In the genomic region with DNA sequence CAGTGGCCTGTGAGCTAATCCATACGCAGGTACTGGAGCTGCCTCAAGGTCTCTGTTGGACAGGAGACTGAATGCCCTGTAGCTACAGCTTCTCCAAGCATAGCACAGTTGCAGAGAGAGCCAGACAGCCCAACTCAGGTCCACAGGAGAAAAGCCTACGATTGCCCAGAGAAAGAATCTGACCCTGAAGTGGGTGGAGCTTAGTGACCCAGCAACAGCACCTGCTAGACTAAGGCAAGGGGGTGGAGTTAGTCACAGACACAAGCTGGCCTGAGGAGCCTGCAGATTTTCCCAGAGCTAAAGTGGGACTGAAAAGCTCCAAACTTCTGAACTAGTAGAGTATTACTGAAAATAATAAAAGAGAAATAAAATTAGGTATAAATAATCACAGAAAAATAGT, we compare ENCODE assay signal across 27 mouse cellular contexts. TPM values are rescaled to one million over a fixed set of nuclear protein-coding genes. Genes with fewer than 3 reads are reported as not detected.
DNase-seq lines count a peak whose midpoint lies in the region; ATAC-seq and TF ChIP-seq lines count a peak whose summit lies in the region.
"Had no signal": no experiment of that assay in that cellular context is flagged by ENCODE, and none has a peak within 500 bp of the region (broad histone marks: within the 10 kb centered on the region; RNA-seq: fewer than 3 reads in every experiment).

No protein-coding gene starts in this region.

- peak; percentile 32 for DNase-seq in kidney, adult 2 months
- no peak for DNase-seq in kidney, adult 11 months
- DNase-seq in ES-CJ7 (ENCODE audit: low read depth, low spot score), result peak; percentile 27
- DNase-seq in adrenal gland, postnatal 25 days, result no peak
- DNase-seq: adrenal gland, adult 8-10 months; adrenal gland, postnatal 36 days; cerebellum, adult 18-20 months; cerebellum, adult 9-10 months; cerebellum, postnatal 14 days; forebrain, postnatal 0 days; gastrocnemius, adult 2 months; gastrocnemius, postnatal 14 days; heart, adult 11 months had no signal

- H3K9ac ChIP-seq in ES-Bruce4 (ENCODE audit: low read depth, poor library complexity, severe bottlenecking), result no peak overlapping the region
- no peak overlapping the region for H3K9ac ChIP-seq in hindbrain, embryonic 12.5 days
- H3K9ac ChIP-seq: embryonic facial prominence, embryonic 13.5 days; forebrain, postnatal 0 days; hindbrain, embryonic 13.5 days had no signal

- no peaks in the 10 kb centered on the region for H3K4me1 ChIP-seq in kidney, adult 2 months (ENCODE audit: control insufficient read depth, insufficient read depth, low read length)
- H3K4me1 ChIP-seq in ES-Bruce4 (ENCODE audit: control insufficient read depth, insufficient read depth, low read length), result no peaks in the 10 kb centered on the region
- H3K4me1 ChIP-seq in hindbrain, embryonic 12.5 days, result no peaks in the 10 kb centered on the region
- H3K4me1 ChIP-seq: embryonic facial prominence, embryonic 10.5 days; hindbrain, embryonic 13.5 days had no signal

- no peak for ATAC-seq in hindbrain, embryonic 12.5 days (ENCODE audit: low FRiP score)
- ATAC-seq: activated CD4-positive, CD25-positive, alpha-beta regulatory T cell, adult 4 months; CD4-positive, CD25-positive, alpha-beta regulatory T cell, adult 4 months; forebrain, embryonic 14.5 days; forebrain, postnatal 0 days; hindbrain, embryonic 16.5 days; intestine, embryonic 16.5 days; Patski had no signal

- no peaks in the 10 kb centered on the region for H3K9me3 ChIP-seq in ES-Bruce4 (replicated peaks; ENCODE audit: control insufficient read depth, insufficient read depth, low read length, poor library complexity, severe bottlenecking)
- H3K9me3 ChIP-seq in hindbrain, embryonic 12.5 days (replicated peaks), result 0 out of 2 replicates have a peak, but pooled peaks cover 5% of the 10 kb centered on the region
- H3K9me3 ChIP-seq: embryonic facial prominence, embryonic 10.5 days; embryonic facial prominence, embryonic 13.5 days; G1E; hindbrain, embryonic 13.5 days had no signal

- no peaks in the 10 kb centered on the region for H3K27me3 ChIP-seq in kidney, adult 2 months (replicated peaks; ENCODE audit: control insufficient read depth, insufficient read depth, low read length)
- H3K27me3 ChIP-seq in ES-Bruce4 (ENCODE audit: control insufficient read depth, insufficient read depth, low read length, poor library complexity, severe bottlenecking), result no peaks in the 10 kb centered on the region
- H3K27me3 ChIP-seq in hindbrain, embryonic 12.5 days, result no peaks in the 10 kb centered on the region
- H3K27me3 ChIP-seq: embryonic facial prominence, embryonic 13.5 days; hindbrain, embryonic 13.5 days; Patski had no signal

- no peak overlapping the region for H3K4me2 ChIP-seq in hindbrain, embryonic 12.5 days (replicated peaks)
- H3K4me2 ChIP-seq: embryonic facial prominence, embryonic 13.5 days; heart, embryonic 11.5 days; hindbrain, embryonic 13.5 days had no signal

- no peak overlapping the region for H3K4me3 ChIP-seq in kidney, adult 2 months (ENCODE audit: insufficient read depth, low read depth, low read length)
- no peak overlapping the region for H3K4me3 ChIP-seq in ES-Bruce4 (ENCODE audit: low read depth, low read length)
- H3K4me3 ChIP-seq in hindbrain, embryonic 12.5 days, result no peak overlapping the region
- H3K4me3 ChIP-seq: embryonic facial prominence, embryonic 10.5 days; embryonic facial prominence, embryonic 13.5 days; erythroblast, embryonic 14.5 days; gastrocnemius, adult 2 months; hindbrain, embryonic 13.5 days had no signal

- no peak for TF ChIP-seq EP300 in ES-Bruce4 (IDR thresholded peaks at IDR 0.05; ENCODE audit: insufficient read depth, low read depth, low read length)

- no peak for TF ChIP-seq CTCF in kidney, adult 2 months (conservative IDR thresholded peaks at IDR 0.05; ENCODE audit: insufficient read depth, insufficient read length, low read depth, low read length)
- no peak for TF ChIP-seq CTCF in ES-Bruce4 (IDR thresholded peaks at IDR 0.05; ENCODE audit: low read depth, low read length)

- no peak for TF ChIP-seq POLR2A in kidney, adult 2 months (IDR thresholded peaks at IDR 0.05; ENCODE audit: low read depth, low read length)
- no peak for TF ChIP-seq POLR2A in ES-Bruce4 (IDR thresholded peaks at IDR 0.05; ENCODE audit: insufficient read depth, low read length)

- 59% methylated on average over 2 of the region's 2 CpGs for WGBS in kidney, adult 2 months
- 38% methylated on average over 2 of the region's 2 CpGs for WGBS in hindbrain, embryonic 12.5 days

- H3K36me3 ChIP-seq in kidney, adult 2 months (ENCODE audit: control insufficient read depth, insufficient read depth, low read length), result peaks cover 11% of the 10 kb centered on the region
- H3K36me3 ChIP-seq in ES-Bruce4 (ENCODE audit: control insufficient read depth, insufficient read depth, low read length, poor library complexity, severe bottlenecking), result no peaks in the 10 kb centered on the region
- H3K36me3 ChIP-seq in hindbrain, embryonic 12.5 days, result peaks cover 4% of the 10 kb centered on the region; the same call in 1 of the 2 replicates
- H3K36me3 ChIP-seq: embryonic facial prominence, embryonic 10.5 days had no signal

- H3K27ac ChIP-seq in kidney, adult 2 months (ENCODE audit: insufficient read depth, low read depth, low read length), result no peak overlapping the region
- H3K27ac ChIP-seq in ES-Bruce4 (ENCODE audit: insufficient read depth, low read length), result peak overlapping the region; percentile 13; the same call in 1 of the 2 replicates
- H3K27ac ChIP-seq in hindbrain, embryonic 12.5 days, result no peak overlapping the region
- H3K27ac ChIP-seq: embryonic facial prominence, embryonic 10.5 days; embryonic facial prominence, embryonic 13.5 days; gastrocnemius, adult 2 months; hindbrain, embryonic 13.5 days had no signal

RNA-seq across cellular contexts. Expression of a gene that starts 21.2 kb away (rescaled TPM):
- 71.2 and 78.0 TPM in 2 replicates for polyA plus RNA-seq in kidney, adult 2 months (2012; rRNA removed)
- polyA plus RNA-seq in ES-Bruce4 (2011; ENCODE audit: insufficient read depth, insufficient read length, low read depth, missing spikeins), result 13.1 and 14.5 TPM in 2 replicates
- polyA plus RNA-seq in hindbrain, embryonic 12.5 days (2016; fragmentation: Nextera tagmentation; extraction: Ambion mirVana), result 9.5 and 10.0 TPM in 2 replicates
- total RNA-seq in adrenal gland, postnatal 25 days (2021), result 136 and 144 TPM in 2 replicates

Comparison
In these comparisons a context has a peak if more than half of its experiments do, and no peak if none do; other contexts are left out.
1. DNase-seq: peak in kidney, adult 2 months (single experiment) and ES-CJ7 (single experiment); none in kidney, adult 11 months (single experiment) and adrenal gland, postnatal 25 days (single experiment).